Mouse (Mus musculus) adrenal gland, adult 8-10 months (tissue): Measurements from ENCODE around the gene Defa28. TPM values are rescaled to one million over a fixed set of nuclear protein-coding genes. Genes with fewer than 3 reads are reported as not detected.
"Not testable (repeated sequence)": the region's sequence is repeated elsewhere in the genome, so short reads cannot be mapped to it uniquely, and the experiment has no call there.

ENCODE experiments used
- DNase-seq: peaks from one replicate; pipeline ENCODE4 v3.0.0; 2022
- total RNA-seq, 4 experiments: library from RNA; stranded (reverse); gene quantifications; 2 replicates each; pipeline ENCODE4 v1.2.4; 2022

Defa28 gene
- not detected for total RNA-seq

DNA sequence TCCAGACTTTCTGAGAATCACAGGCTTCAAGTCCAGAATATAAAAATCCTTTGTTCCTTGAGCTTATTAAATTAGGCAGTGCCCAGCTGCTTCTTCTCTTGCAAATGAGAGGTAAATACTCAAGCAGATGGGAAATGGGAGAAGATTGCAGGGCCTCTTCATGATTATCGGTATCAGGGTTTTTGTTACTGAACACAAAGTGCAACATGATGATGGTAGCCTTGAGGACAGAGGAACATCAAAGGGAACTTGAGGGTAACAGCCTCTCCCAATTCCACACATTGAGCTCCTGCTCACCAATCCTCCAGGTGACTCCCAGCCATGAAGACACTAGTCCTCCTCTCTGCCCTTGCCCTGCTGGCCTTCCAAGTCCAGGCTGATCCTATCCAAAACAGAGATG lies at the start of gene Defa28:
Defa28 (plus strand) TSS at position 301 of the 400 bp plus-strand sequence.
- not testable (repeated sequence) for DNase-seq

DNA sequence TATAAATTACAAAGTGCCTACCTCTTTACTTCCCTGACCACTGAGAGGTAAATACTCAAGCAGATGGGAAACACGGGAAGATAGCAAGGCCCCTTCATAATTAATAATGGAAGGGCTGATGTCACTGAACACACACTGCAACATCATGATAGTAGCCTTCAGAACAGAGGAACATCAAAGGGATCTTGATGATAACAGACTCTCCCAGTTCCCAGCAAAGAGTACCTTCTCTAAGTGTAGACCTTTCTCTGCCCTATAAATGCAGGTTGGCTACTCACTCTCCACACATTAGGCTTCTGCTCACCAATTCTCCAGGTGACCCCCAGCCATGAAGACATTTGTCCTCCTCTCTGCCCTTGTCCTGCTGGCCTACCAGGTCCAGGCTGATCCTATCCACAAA lies 17.7 kb upstream of the Defa28 start, which contains the start of gene Defa37:
Defa37 (plus strand) TSS at position 301 of the 400 bp plus-strand sequence.
- not testable (repeated sequence) for DNase-seq

GRCm38 (mm10) chr8:21594408-21594807 lies 11.6 kb downstream of the Defa28 start, which contains the start of gene Gm7861:
Gene Gm7861, minus strand, starts transcription at chr8:21594508.
- DNase-seq, result not testable (repeated sequence)

- DNase-seq, result not testable (repeated sequence)
Measured at GRCm38 (mm10) chr8:21617883-21618282, 35.1 kb downstream of the Defa28 start, which contains the start of gene Defa26. Gene Defa26, plus strand, starts transcription at chr8:21618183.

Other genes starting within 250 kb of the Defa28 start
- not detected for gene Defa2, start 204.5 kb upstream of the Defa28 start, total RNA-seq
- not detected for gene Defa33, start 191.2 kb upstream of the Defa28 start, total RNA-seq
- not detected for gene Defa36, start 155.6 kb upstream of the Defa28 start, total RNA-seq
- not detected for gene Gm7849, start 126.4 kb upstream of the Defa28 start, total RNA-seq
- not detected for gene Defa20, start 73.7 kb upstream of the Defa28 start, total RNA-seq
- gene Defa32, start 54.0 kb upstream of the Defa28 start, total RNA-seq, result not detected
- gene Defa37, start 17.6 kb upstream of the Defa28 start, total RNA-seq, result not detected
- gene Gm7861, start 11.5 kb downstream of the Defa28 start, total RNA-seq, result not detected
- gene Defa26, start 35.2 kb downstream of the Defa28 start, total RNA-seq, result not detected
- gene Defa17, start 72.8 kb downstream of the Defa28 start, total RNA-seq, result not detected
- gene Defa34, start 82.8 kb downstream of the Defa28 start, total RNA-seq, result not detected
- gene AY761184, start 120.6 kb downstream of the Defa28 start, total RNA-seq, result not detected
- not detected for gene Defa24, start 151.5 kb downstream of the Defa28 start, total RNA-seq
- not detected for gene Defb50, start 240.5 kb downstream of the Defa28 start, total RNA-seq